Mouse (Mus musculus): ENCODE results near the gene Ubac2. TPM values are rescaled to one million over a fixed set of nuclear protein-coding genes. Genes with fewer than 3 reads are reported as not detected.

Ubac2 gene
- polyA plus RNA-seq, 1 experiment from 2014 or later, result 66.7 TPM

DNA sequence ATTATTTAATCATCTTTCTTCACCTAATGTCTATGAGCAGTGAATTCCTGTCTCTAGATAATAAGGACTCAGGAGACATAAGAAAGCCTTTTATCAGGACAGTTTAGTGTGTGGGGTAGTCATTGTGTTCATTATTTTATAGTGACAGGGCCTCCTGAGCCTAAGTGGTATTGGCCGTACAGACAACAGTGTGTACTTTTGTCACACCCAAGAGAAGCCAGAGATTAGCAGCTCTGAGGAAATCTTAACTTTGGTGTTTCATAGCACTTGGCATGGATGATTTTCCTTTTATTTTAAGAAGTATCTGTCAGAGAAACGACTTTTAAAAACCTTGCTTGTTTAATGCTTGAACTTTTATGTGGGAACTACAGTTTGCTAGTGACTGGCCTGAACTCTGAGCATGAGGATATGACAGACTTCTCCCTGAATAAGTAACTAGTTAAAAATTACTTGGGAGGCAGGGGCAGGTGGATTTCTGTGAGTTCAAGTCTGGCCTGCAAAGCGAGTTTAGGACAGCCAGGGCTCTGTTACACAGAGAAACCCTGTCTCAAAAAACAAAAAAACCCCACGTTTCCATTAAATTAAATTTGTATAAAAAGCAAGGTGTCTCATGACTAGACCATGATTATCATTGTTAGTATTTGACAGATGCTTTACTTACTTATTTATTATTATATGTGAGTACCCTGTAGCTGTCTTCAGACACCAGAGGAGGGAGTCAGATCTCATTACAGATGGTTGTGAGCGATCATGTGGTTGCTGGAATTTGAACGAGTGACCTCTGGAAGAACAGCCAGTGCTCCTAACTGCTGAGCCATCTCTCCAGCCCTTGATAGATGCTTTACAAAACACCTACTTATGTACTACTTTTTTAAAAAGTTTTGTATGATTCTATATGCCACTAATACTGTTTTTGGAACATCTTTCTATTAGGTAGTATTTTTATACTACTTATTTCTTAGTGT lies 18.0 kb downstream of the Ubac2 start:
- no peaks in the 10 kb centered on the region for H3K9me3 ChIP-seq (replicated peaks)
- 63% methylated on average over 6 of the region's 6 CpGs for WGBS
- no peak overlapping the region for H3K9ac ChIP-seq
- H3K4me2 ChIP-seq, result no peak overlapping the region
- no peak for ATAC-seq (replicated peaks; ENCODE audit: low FRiP score)
- no peaks in the 10 kb centered on the region for H3K36me3 ChIP-seq
- H3K27me3 ChIP-seq, result no peaks in the 10 kb centered on the region
- no peak overlapping the region for H3K27ac ChIP-seq
- 0 out of 2 replicates have a peak, but pooled peaks cover 15% of the 10 kb centered on the region for H3K4me1 ChIP-seq
- no peak overlapping the region for H3K4me3 ChIP-seq (replicated peaks)

DNA sequence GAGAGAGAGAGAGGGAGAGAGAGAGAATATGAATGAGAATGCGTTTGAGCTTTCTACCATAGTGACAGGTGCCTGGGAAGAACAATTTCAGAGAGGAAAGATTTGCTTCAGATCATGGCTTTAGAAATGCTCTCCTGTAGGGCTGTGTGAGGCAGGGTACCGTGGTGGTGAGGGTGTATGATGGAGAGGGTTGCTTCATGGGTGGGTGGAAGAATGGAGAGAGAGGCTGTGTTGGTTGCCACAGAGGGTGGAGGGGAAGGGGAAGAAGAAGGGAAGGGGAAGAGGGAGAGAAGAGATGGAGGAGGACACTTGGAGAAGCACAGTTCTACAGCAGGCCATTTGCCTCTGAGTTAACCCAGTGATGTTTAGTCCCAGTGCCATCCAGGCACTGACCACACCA lies 19.4 kb downstream of the Ubac2 start:
- Histone ChIP-seq H3K4me3 (replicated peaks) (no peak overlapping the region), H3K9me3 (replicated peaks) (no peaks in the 10 kb centered on the region), H3K36me3 (no peaks in the 10 kb centered on the region), H3K27me3 (no peaks in the 10 kb centered on the region), H3K9ac (no peak overlapping the region), H3K27ac (no peak overlapping the region), H3K4me1 (0 out of 2 replicates have a peak, but pooled peaks cover 15% of the 10 kb centered on the region), H3K4me2 (no peak overlapping the region)
- 90% methylated on average over 2 of the region's 2 CpGs for WGBS
- ATAC-seq (replicated peaks; ENCODE audit: low FRiP score), result no peak

DNA sequence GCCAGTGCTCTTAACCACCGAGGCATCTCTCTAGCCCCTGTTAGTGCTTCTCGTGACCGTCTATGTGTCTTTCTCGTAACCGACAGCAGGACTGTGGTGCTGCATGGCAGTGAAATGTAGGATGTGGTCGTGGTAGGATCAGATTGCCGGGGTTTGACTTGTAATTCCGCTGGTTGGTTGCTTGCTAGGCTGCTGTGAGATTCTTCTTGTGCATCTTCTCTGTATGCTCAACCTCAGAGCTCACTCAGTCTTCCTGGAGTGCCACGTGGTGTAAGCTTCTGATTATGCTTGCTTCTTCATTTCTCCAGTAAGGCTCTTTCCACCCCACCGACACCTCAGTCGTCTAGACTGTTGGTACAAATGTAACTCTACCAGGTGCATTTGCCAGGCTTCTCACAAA lies 20.1 kb downstream of the Ubac2 start:
- no peaks in the 10 kb centered on the region for H3K36me3 ChIP-seq
- no peak overlapping the region for H3K4me2 ChIP-seq
- 0 out of 2 replicates have a peak, but pooled peaks cover 15% of the 10 kb centered on the region for H3K4me1 ChIP-seq
- H3K9me3 ChIP-seq (replicated peaks), result no peaks in the 10 kb centered on the region
- no peaks in the 10 kb centered on the region for H3K27me3 ChIP-seq
- no peak for ATAC-seq (replicated peaks; ENCODE audit: low FRiP score)
- no peak overlapping the region for H3K4me3 ChIP-seq (replicated peaks)
- 79% methylated on average over 11 of the region's 11 CpGs for WGBS
- H3K27ac ChIP-seq, result no peak overlapping the region
- no peak overlapping the region for H3K9ac ChIP-seq

DNA sequence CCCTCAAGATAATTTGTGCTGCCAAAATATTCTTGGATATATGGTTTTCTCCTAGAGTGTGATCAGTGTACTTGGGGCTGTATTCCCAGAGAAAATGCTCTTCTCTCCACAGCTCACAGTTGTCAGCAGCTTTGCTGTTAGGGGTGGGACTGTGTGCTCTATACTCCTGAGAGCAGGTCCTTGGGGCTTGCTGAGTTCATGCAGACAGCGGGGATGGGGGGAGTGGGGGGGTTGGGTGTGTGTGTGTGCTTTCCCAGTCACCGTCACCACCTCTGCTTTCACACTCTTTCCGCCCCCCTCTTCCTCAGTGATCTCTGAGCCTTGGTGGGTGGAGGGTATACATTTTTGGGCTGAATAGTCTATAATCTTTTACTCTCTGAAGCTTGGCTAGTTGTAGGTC lies 20.7 kb downstream of the Ubac2 start:
- H3K9ac ChIP-seq, result no peak overlapping the region
- H3K9me3 ChIP-seq (replicated peaks), result no peaks in the 10 kb centered on the region
- no peaks in the 10 kb centered on the region for H3K27me3 ChIP-seq
- H3K4me3 ChIP-seq (replicated peaks), result no peak overlapping the region
- H3K27ac ChIP-seq, result no peak overlapping the region
- H3K4me1 ChIP-seq, result 0 out of 2 replicates have a peak, but pooled peaks cover 15% of the 10 kb centered on the region
- H3K4me2 ChIP-seq, result no peak overlapping the region
- no peak for ATAC-seq (replicated peaks; ENCODE audit: low FRiP score)
- 76% methylated on average over 3 of the region's 3 CpGs for WGBS
- H3K36me3 ChIP-seq, result no peaks in the 10 kb centered on the region

GRCm38 (mm10) chr14:121901511-121901910 lies 23.1 kb downstream of the Ubac2 start:
- 93% methylated on average over 6 of the region's 6 CpGs for WGBS
- H3K9me3 ChIP-seq (replicated peaks), result no peaks in the 10 kb centered on the region
- no peaks in the 10 kb centered on the region for H3K27me3 ChIP-seq
- ATAC-seq (replicated peaks; ENCODE audit: low FRiP score), result no peak
- no peak overlapping the region for H3K4me3 ChIP-seq (replicated peaks)
- H3K4me2 ChIP-seq, result no peak overlapping the region
- no peak overlapping the region for H3K9ac ChIP-seq
- 0 out of 2 replicates have a peak, but pooled peaks cover 8% of the 10 kb centered on the region for H3K4me1 ChIP-seq
- H3K27ac ChIP-seq, result no peak overlapping the region
- H3K36me3 ChIP-seq, result peaks cover 11% of the 10 kb centered on the region; the same call in 1 of the 2 replicates

DNA sequence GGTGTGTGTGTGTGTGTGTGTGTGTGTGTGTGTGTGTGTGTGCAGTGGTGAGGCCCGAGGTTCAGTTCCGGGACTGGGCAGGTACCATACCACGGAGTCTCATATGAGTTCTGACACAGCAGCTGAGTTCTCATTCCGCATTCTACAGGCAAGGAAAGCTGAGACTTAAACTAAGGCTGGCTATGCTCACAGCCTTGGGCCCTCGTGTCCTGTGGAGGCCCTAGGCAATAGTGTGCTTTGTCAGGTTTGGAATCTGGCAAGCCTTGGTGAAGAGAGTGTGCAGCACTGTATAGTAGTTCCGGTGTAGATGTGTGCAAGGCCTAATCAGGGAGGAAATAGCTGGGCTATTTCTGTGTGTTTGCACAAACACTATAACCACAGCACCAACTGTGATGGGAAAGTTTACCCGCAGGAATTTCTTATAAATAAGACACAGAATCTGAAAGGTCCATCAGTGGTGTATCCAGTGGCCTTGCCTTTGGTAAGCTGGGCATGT lies 25.0 kb downstream of the Ubac2 start:
- H3K9me3 ChIP-seq (replicated peaks), result no peaks in the 10 kb centered on the region
- 0 out of 2 replicates have a peak, but pooled peaks cover 6% of the 10 kb centered on the region for H3K4me1 ChIP-seq
- ATAC-seq (replicated peaks; ENCODE audit: low FRiP score), result no peak
- no peaks in the 10 kb centered on the region for H3K27me3 ChIP-seq
- no peak overlapping the region for H3K27ac ChIP-seq
- 86% methylated on average over 7 of the region's 7 CpGs for WGBS
- H3K36me3 ChIP-seq, result peaks cover 22% of the 10 kb centered on the region
- H3K9ac ChIP-seq, result no peak overlapping the region
- H3K4me2 ChIP-seq, result no peak overlapping the region
- no peak overlapping the region for H3K4me3 ChIP-seq (replicated peaks)

DNA sequence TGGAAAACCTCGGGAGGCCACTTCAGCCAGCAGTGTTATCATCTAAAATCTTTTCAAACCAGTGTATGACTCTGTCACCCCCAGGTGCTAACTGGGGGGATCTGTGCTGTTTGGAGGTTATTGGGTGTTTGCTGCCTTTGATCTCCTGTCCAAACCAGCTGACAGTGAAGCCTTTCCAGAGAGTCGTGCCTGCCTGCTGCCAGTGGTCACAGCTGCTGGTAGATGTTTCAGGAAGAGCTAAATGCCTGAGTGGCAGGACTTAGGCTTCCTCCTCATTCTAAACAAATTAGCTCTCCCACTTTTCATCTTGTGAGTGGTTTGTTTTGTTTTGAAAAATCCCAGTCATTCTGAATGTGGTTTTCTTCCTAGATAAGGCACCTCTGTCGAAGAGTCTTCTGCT lies 26.3 kb downstream of the Ubac2 start:
- WGBS, result 37% methylated on average over 3 of the region's 3 CpGs
- Histone ChIP-seq H3K27ac (no peak overlapping the region), H3K27me3 (no peaks in the 10 kb centered on the region), H3K4me2 (no peak overlapping the region), H3K9ac (no peak overlapping the region), H3K36me3 (peaks cover 34% of the 10 kb centered on the region), H3K4me3 (replicated peaks) (no peak overlapping the region), H3K9me3 (replicated peaks) (no peaks in the 10 kb centered on the region), H3K4me1 (no peaks in the 10 kb centered on the region)
- ATAC-seq (replicated peaks; ENCODE audit: low FRiP score), result no peak

- no peak overlapping the region for H3K4me3 ChIP-seq (replicated peaks)
- no peak overlapping the region for H3K4me2 ChIP-seq
- no peak overlapping the region for H3K9ac ChIP-seq
- no peaks in the 10 kb centered on the region for H3K9me3 ChIP-seq (replicated peaks)
- no peak overlapping the region for H3K27ac ChIP-seq
- WGBS, result 74% methylated on average over 8 of the region's 8 CpGs
- ATAC-seq (replicated peaks; ENCODE audit: low FRiP score), result no peak
- no peaks in the 10 kb centered on the region for H3K27me3 ChIP-seq
- H3K36me3 ChIP-seq, result peaks cover 48% of the 10 kb centered on the region
- no peaks in the 10 kb centered on the region for H3K4me1 ChIP-seq
These were observed 28.0 kb downstream of the Ubac2 start for GRCm38 (mm10) chr14:121906341-121906991.

- 89% methylated on average over 11 of the region's 11 CpGs for WGBS
- Histone ChIP-seq H3K4me1 (no peaks in the 10 kb centered on the region), H3K27ac (no peak overlapping the region), H3K4me2 (no peak overlapping the region), H3K9me3 (replicated peaks) (no peaks in the 10 kb centered on the region), H3K9ac (no peak overlapping the region), H3K27me3 (no peaks in the 10 kb centered on the region), H3K4me3 (replicated peaks) (no peak overlapping the region), H3K36me3 (peaks cover 55% of the 10 kb centered on the region)
- ATAC-seq (replicated peaks; ENCODE audit: low FRiP score), result no peak
These were observed 28.7 kb downstream of the Ubac2 start for GRCm38 (mm10) chr14:121906992-121907681.

GRCm38 (mm10) chr14:121909868-121910267 lies 31.4 kb downstream of the Ubac2 start:
- 90% methylated on average over 6 of the region's 6 CpGs for WGBS
- Histone ChIP-seq H3K9me3 (replicated peaks) (no peaks in the 10 kb centered on the region), H3K27ac (no peak overlapping the region), H3K27me3 (no peaks in the 10 kb centered on the region), H3K36me3 (peaks cover 63% of the 10 kb centered on the region), H3K4me3 (replicated peaks) (no peak overlapping the region), H3K4me2 (no peak overlapping the region), H3K9ac (no peak overlapping the region), H3K4me1 (no peaks in the 10 kb centered on the region)
- no peak for ATAC-seq (replicated peaks; ENCODE audit: low FRiP score)

- no peaks in the 10 kb centered on the region for H3K4me1 ChIP-seq
- H3K27me3 ChIP-seq, result no peaks in the 10 kb centered on the region
- no peaks in the 10 kb centered on the region for H3K9me3 ChIP-seq (replicated peaks)
- ATAC-seq (replicated peaks; ENCODE audit: low FRiP score), result no peak
- peaks cover 64% of the 10 kb centered on the region for H3K36me3 ChIP-seq
- H3K27ac ChIP-seq, result no peak overlapping the region
- H3K9ac ChIP-seq, result no peak overlapping the region
- H3K4me2 ChIP-seq, result no peak overlapping the region
- H3K4me3 ChIP-seq (replicated peaks), result no peak overlapping the region
- WGBS, result 89% methylated on average over 7 of the region's 7 CpGs
These were observed 34.1 kb downstream of the Ubac2 start for GRCm38 (mm10) chr14:121912501-121912900.

GRCm38 (mm10) chr14:121915143-121915542 lies 36.7 kb downstream of the Ubac2 start:
- 86% methylated on average over 5 of the region's 5 CpGs for WGBS
- Histone ChIP-seq H3K4me1 (peaks cover 3% of the 10 kb centered on the region), H3K27me3 (no peaks in the 10 kb centered on the region), H3K27ac (no peak overlapping the region), H3K4me3 (replicated peaks) (no peak overlapping the region), H3K9me3 (replicated peaks) (no peaks in the 10 kb centered on the region), H3K36me3 (peaks cover 46% of the 10 kb centered on the region), H3K4me2 (no peak overlapping the region), H3K9ac (no peak overlapping the region)
- no peak for ATAC-seq (replicated peaks; ENCODE audit: low FRiP score)

Data from kidney, embryonic 15.5 days (tissue).